Mouse (Mus musculus) liver, embryonic 11.5 days (tissue): ENCODE data around the gene Arl5b. TPM values are rescaled to one million over a fixed set of nuclear protein-coding genes. Genes with fewer than 3 reads are reported as not detected.

Experiments
- polyA plus RNA-seq: library from polyadenylated mRNA; unstranded; fragments of >200 nt; fragmentation: Nextera tagmentation; extraction: Ambion mirVana; gene quantifications from 2 replicates; pipeline ENCODE4 v1.2.1, GENCODE M21; 2014

The Arl5b gene
- polyA plus RNA-seq, 1 experiment from 2014 or later = 17.0 TPM

Other genes with a start within 250 kb of the Arl5b start
- 7.4 and 9.3 TPM in 2 replicates for gene Nsun6, start 5.7 kb downstream of the Arl5b start, polyA plus RNA-seq